Comparison of ENCODE assay signal across 8 mouse cellular contexts in genomic region chr3:97159509-97159850, GRCm38 (mm10). TPM values are rescaled to one million over a fixed set of nuclear protein-coding genes. Genes with fewer than 3 reads are reported as not detected.
DNase-seq lines count a peak whose midpoint lies in the region; ATAC-seq and TF ChIP-seq lines count a peak whose summit lies in the region.

No protein-coding gene starts in this region.

- H3K27me3 ChIP-seq in intestine, embryonic 16.5 days (replicated peaks; ENCODE audit: control insufficient read depth, insufficient read depth, low read length), result no peaks in the 10 kb centered on the region
- H3K27me3 ChIP-seq in neural tube, embryonic 12.5 days (replicated peaks), result no peaks in the 10 kb centered on the region

- no peaks in the 10 kb centered on the region for H3K36me3 ChIP-seq in intestine, embryonic 16.5 days (ENCODE audit: control insufficient read depth, insufficient read depth, low read length)
- H3K36me3 ChIP-seq in neural tube, embryonic 12.5 days, result no peaks in the 10 kb centered on the region

- H3K4me3 ChIP-seq in lung, adult 2 months (replicated peaks; ENCODE audit: extremely low read depth, low read depth, low read length), result peak overlapping the region; percentile 89
- H3K4me3 ChIP-seq in brown adipose tissue, adult 24 weeks (ENCODE audit: insufficient read depth, low read depth, low read length), result peak overlapping the region; percentile 91
- peak overlapping the region; percentile 98 for H3K4me3 ChIP-seq in intestine, embryonic 16.5 days (ENCODE audit: low read length)
- H3K4me3 ChIP-seq in neural tube, embryonic 12.5 days, result peak overlapping the region; percentile 73

- TF ChIP-seq POLR2A in lung, adult 2 months (IDR thresholded peaks at IDR 0.05; ENCODE audit: borderline replicate concordance, extremely low read depth, low read depth, low read length), result no peak

- no peak overlapping the region for H3K27ac ChIP-seq in brown adipose tissue, adult 24 weeks (replicated peaks; ENCODE audit: low read depth, low read length)
- peak overlapping the region; percentile 92; the same call in 1 of the 2 replicates for H3K27ac ChIP-seq in intestine, embryonic 16.5 days (ENCODE audit: low read length)
- H3K27ac ChIP-seq in neural tube, embryonic 12.5 days, result no peak overlapping the region

- ATAC-seq in intestine, embryonic 16.5 days, result no peak
- no peak for ATAC-seq in neural tube, embryonic 12.5 days (ENCODE audit: low FRiP score, low read depth)
- no peak for ATAC-seq in megakaryocyte progenitor cell, adult 5-6 weeks (replicated peaks; ENCODE audit: poor library complexity)

- 19% methylated on average over 6 of the region's 6 CpGs for WGBS in lung, adult 2 months
- WGBS in intestine, embryonic 16.5 days, result 11% methylated on average over 6 of the region's 6 CpGs
- 8% methylated on average over 6 of the region's 6 CpGs for WGBS in neural tube, embryonic 12.5 days

- TF ChIP-seq CTCF in lung, adult 2 months (IDR thresholded peaks at IDR 0.05; ENCODE audit: insufficient read depth, low read length), result no peak

- no peaks in the 10 kb centered on the region for H3K9me3 ChIP-seq in intestine, embryonic 16.5 days (ENCODE audit: control insufficient read depth, low read length)
- H3K9me3 ChIP-seq in neural tube, embryonic 12.5 days, result no peaks in the 10 kb centered on the region

- no peak for DNase-seq in lung, adult 2 months
- DNase-seq in lung, postnatal 25 days (ENCODE audit: low spot score), result no peak
- DNase-seq in right cerebral cortex, adult 18-20 months, result no peak
- DNase-seq in adipocyte (ENCODE audit: low spot score), result no peak

- peak overlapping the region; percentile 92 for H3K9ac ChIP-seq in intestine, embryonic 16.5 days (ENCODE audit: low read depth, low read length)
- peak overlapping the region; percentile 73 for H3K9ac ChIP-seq in neural tube, embryonic 12.5 days

- no peaks in the 10 kb centered on the region; the same call in 1 of the 2 replicates for H3K4me1 ChIP-seq in lung, adult 2 months (ENCODE audit: control insufficient read depth, insufficient read depth, low read length)
- H3K4me1 ChIP-seq in brown adipose tissue, adult 24 weeks (ENCODE audit: control insufficient read depth, insufficient read depth, insufficient read length, low read length), result peaks cover 10% of the 10 kb centered on the region
- peaks cover 8% of the 10 kb centered on the region; the same call in 1 of the 2 replicates for H3K4me1 ChIP-seq in intestine, embryonic 16.5 days (ENCODE audit: control insufficient read depth, insufficient read depth, low read length)
- peaks cover 15% of the 10 kb centered on the region for H3K4me1 ChIP-seq in neural tube, embryonic 12.5 days

- H3K4me2 ChIP-seq in intestine, embryonic 16.5 days (ENCODE audit: low read depth, low read length), result peak overlapping the region; percentile 77
- peak overlapping the region; percentile 86 for H3K4me2 ChIP-seq in neural tube, embryonic 12.5 days (replicated peaks)

RNA-seq across cellular contexts. Expression of gene Acp6, which starts 0.9 kb away (rescaled TPM):
- 23.4 and 27.8 TPM in 2 replicates for polyA plus RNA-seq in lung, adult 2 months (2012; rRNA removed)
- polyA plus RNA-seq in brown adipose tissue, adult 24 weeks (2012; ENCODE audit: insufficient read depth, insufficient read length, missing spikeins), result 19.7 and 28.7 TPM in 2 replicates
- polyA plus RNA-seq in intestine, embryonic 16.5 days (2015; fragmentation: Nextera tagmentation; extraction: Ambion mirVana), result 56.4 and 60.3 TPM in 2 replicates
- polyA plus RNA-seq in neural tube, embryonic 12.5 days (2016; fragmentation: Nextera tagmentation; extraction: Ambion mirVana), result 18.0 and 24.9 TPM in 2 replicates
- total RNA-seq in megakaryocyte progenitor cell, adult 5-6 weeks (2015), result 33.7 and 39.8 TPM in 2 replicates
- total RNA-seq in megakaryocyte progenitor cell, adult 5-6 weeks (2017), result 23.9 and 31.8 TPM in 2 replicates
